Mouse (Mus musculus) stomach, embryonic 15.5 days (tissue): Measurements from ENCODE around the gene Btnl9. TPM values are rescaled to one million over a fixed set of nuclear protein-coding genes. Genes with fewer than 3 reads are reported as not detected.

Experiments
- ATAC-seq: fragments of 200-750 bp; cut with Nextera tagmentation; 2 replicates; pipeline ENCODE4 v1.8.0; 2017; ENCODE audit warnings: low read depth, moderate number of reproducible peaks, moderate TSS enrichment; ENCODE audit not compliant: insufficient read depth, low FRiP score
- H3K27ac ChIP-seq: fragments of 300-500 bp; sonication (generic); 2 replicates; pipeline ENCODE4 v1.5.1; 2015; ENCODE audit warnings: mild to moderate bottlenecking, inconsistent platforms
- H3K27me3 ChIP-seq: fragments of 300-500 bp; sonication (generic); replicated peaks from 2 replicates; pipeline ENCODE4 v1.6.1; 2015; ENCODE audit warnings: inconsistent platforms
- H3K36me3 ChIP-seq: fragments of 300-500 bp; sonication (generic); 2 replicates; pipeline ENCODE4 v1.6.1; 2015; ENCODE audit warnings: inconsistent platforms
- H3K4me1 ChIP-seq: fragments of 300-500 bp; sonication (generic); 2 replicates; pipeline ENCODE4 v1.6.1; 2015; ENCODE audit warnings: inconsistent platforms
- H3K4me2 ChIP-seq: fragments of 300-500 bp; sonication (generic); 2 replicates; pipeline ENCODE4 v1.6.1; 2015; ENCODE audit warnings: mild to moderate bottlenecking, inconsistent platforms
- H3K4me3 ChIP-seq: fragments of 300-500 bp; sonication (generic); replicated peaks from 2 replicates; pipeline ENCODE4 v1.5.1; 2015; ENCODE audit warnings: inconsistent platforms
- H3K9ac ChIP-seq: fragments of 300-500 bp; sonication (generic); 2 replicates; pipeline ENCODE4 v1.6.1; 2015; ENCODE audit warnings: inconsistent platforms
- H3K9me3 ChIP-seq: fragments of 300-500 bp; sonication (generic); 2 replicates; pipeline ENCODE4 v1.6.1; 2016; ENCODE audit warnings: inconsistent platforms
- WGBS: fragments of 180-500 bp; shearing (Covaris S2); methylation state at CpG from one replicate; pipeline ENCODE4 v1.1.7; 2015; 5-methylcytosine and 5-hydroxymethylcytosine counted together
- polyA plus RNA-seq: library from polyadenylated mRNA; unstranded; fragments of >200 nt; fragmentation: Nextera tagmentation; extraction: Ambion mirVana; gene quantifications from 2 replicates; pipeline ENCODE4 v1.2.1, GENCODE M21; 2015

Btnl9 gene
- polyA plus RNA-seq, 1 experiment from 2014 or later = 1.7 TPM

- ATAC-seq = no peak
- Histone ChIP-seq H3K4me1 (no peaks in the 10 kb centered on the region), H3K36me3 (no peaks in the 10 kb centered on the region), H3K4me3 (no peak overlapping the region), H3K4me2 (no peak overlapping the region), H3K9ac (no peak overlapping the region), H3K27me3 (no peaks in the 10 kb centered on the region; the same call in 1 of the 2 replicates), H3K9me3 (no peaks in the 10 kb centered on the region), H3K27ac (no peak overlapping the region)
- WGBS = 81% methylated on average over 8 of the region's 8 CpGs
These were observed 11.6 kb downstream of the Btnl9 start for GRCm38 (mm10) chr11:49175345-49175744.

GRCm38 (mm10) chr11:49170576-49170975 lies 16.4 kb downstream of the Btnl9 start:
- 86% methylated on average over 4 of the region's 4 CpGs for WGBS
- no peak overlapping the region for H3K4me2 ChIP-seq
- peaks cover 13% of the 10 kb centered on the region for H3K27me3 ChIP-seq
- H3K4me3 ChIP-seq = no peak overlapping the region
- no peaks in the 10 kb centered on the region for H3K9me3 ChIP-seq
- H3K9ac ChIP-seq = no peak overlapping the region
- no peak for ATAC-seq
- H3K27ac ChIP-seq = no peak overlapping the region
- H3K36me3 ChIP-seq = no peaks in the 10 kb centered on the region
- H3K4me1 ChIP-seq = peaks cover 8% of the 10 kb centered on the region

GRCm38 (mm10) chr11:49168839-49169611 lies 17.9 kb downstream of the Btnl9 start:
- peak; percentile 53; the same call in 1 of the 2 replicates for ATAC-seq
- Histone ChIP-seq H3K4me2 (peak overlapping the region; percentile 82), H3K9me3 (no peaks in the 10 kb centered on the region), H3K27me3 (peaks cover 13% of the 10 kb centered on the region), H3K36me3 (no peaks in the 10 kb centered on the region), H3K4me3 (peak overlapping the region; percentile 35), H3K27ac (no peak overlapping the region), H3K9ac (no peak overlapping the region), H3K4me1 (peaks cover 8% of the 10 kb centered on the region)
- 6% methylated on average over 50 of the region's 50 CpGs for WGBS

- H3K36me3 ChIP-seq = no peaks in the 10 kb centered on the region
- 0 out of 2 replicates have a peak, but pooled peaks have one; percentile 14 for ATAC-seq
- H3K27ac ChIP-seq = no peak overlapping the region
- no peaks in the 10 kb centered on the region for H3K27me3 ChIP-seq
- H3K4me1 ChIP-seq = no peaks in the 10 kb centered on the region
- no peak overlapping the region for H3K4me2 ChIP-seq
- WGBS = 84% methylated on average over 2 of the region's 2 CpGs
- H3K9me3 ChIP-seq = no peaks in the 10 kb centered on the region
- no peak overlapping the region for H3K4me3 ChIP-seq
- no peak overlapping the region for H3K9ac ChIP-seq
These were observed 29.8 kb downstream of the Btnl9 start for GRCm38 (mm10) chr11:49156821-49157814.

GRCm38 (mm10) chr11:49154077-49154476 lies 32.9 kb downstream of the Btnl9 start, which contains the start of gene Olfr1394:
Olfr1394 (plus strand) TSS chr11:49154377.
- no peaks in the 10 kb centered on the region for H3K9me3 ChIP-seq
- no peak within 1 kb of the TSS for H3K4me3 ChIP-seq
- H3K27ac ChIP-seq = no peak within 1 kb of the TSS
- no peaks in the 10 kb centered on the region for H3K4me1 ChIP-seq
- H3K9ac ChIP-seq = no peak within 1 kb of the TSS
- ATAC-seq = no peak
- WGBS = 82% methylated on average over 1 of the region's 1 CpGs
- no peaks in the 10 kb centered on the region for H3K27me3 ChIP-seq
- H3K36me3 ChIP-seq = no peaks in the 10 kb centered on the region
- no peak within 1 kb of the TSS for H3K4me2 ChIP-seq

GRCm38 (mm10) chr11:49141974-49142373 lies 45.0 kb downstream of the Btnl9 start, which contains the start of gene Olfr1395:
Olfr1395 (plus strand) TSS chr11:49142274.
- H3K9ac ChIP-seq = no peak within 1 kb of the TSS
- H3K4me2 ChIP-seq = no peak within 1 kb of the TSS
- no peaks in the 10 kb centered on the region for H3K4me1 ChIP-seq
- WGBS = 85% methylated on average over 6 of the region's 6 CpGs
- no peak within 1 kb of the TSS for H3K4me3 ChIP-seq
- no peaks in the 10 kb centered on the region for H3K9me3 ChIP-seq
- no peak within 1 kb of the TSS for H3K27ac ChIP-seq
- H3K36me3 ChIP-seq = no peaks in the 10 kb centered on the region
- no peaks in the 10 kb centered on the region for H3K27me3 ChIP-seq
- ATAC-seq = no peak

GRCm38 (mm10) chr11:49124169-49124568 lies 62.8 kb downstream of the Btnl9 start:
- H3K27ac ChIP-seq = no peak overlapping the region
- H3K36me3 ChIP-seq = no peaks in the 10 kb centered on the region
- no peaks in the 10 kb centered on the region for H3K4me1 ChIP-seq
- no peak overlapping the region for H3K4me2 ChIP-seq
- H3K9me3 ChIP-seq = no peaks in the 10 kb centered on the region
- no peak overlapping the region for H3K4me3 ChIP-seq
- no peaks in the 10 kb centered on the region for H3K27me3 ChIP-seq
- no peak for ATAC-seq
- 89% methylated on average over 2 of the region's 2 CpGs for WGBS
- no peak overlapping the region for H3K9ac ChIP-seq

- Histone ChIP-seq H3K4me2 (no peak overlapping the region), H3K9me3 (no peaks in the 10 kb centered on the region), H3K4me1 (no peaks in the 10 kb centered on the region), H3K27me3 (no peaks in the 10 kb centered on the region), H3K9ac (no peak overlapping the region), H3K4me3 (no peak overlapping the region), H3K27ac (no peak overlapping the region), H3K36me3 (no peaks in the 10 kb centered on the region)
- 82% methylated on average over 3 of the region's 3 CpGs for WGBS
- no peak for ATAC-seq
These were observed 67.3 kb downstream of the Btnl9 start for GRCm38 (mm10) chr11:49119635-49120034.

Other genes starting within 250 kb of the Btnl9 start
- gene Psme2b, start 241.0 kb downstream of the Btnl9 start, polyA plus RNA-seq = 3.5 and 14.5 TPM in 2 replicates
- not detected in 2 replicates for gene Olfr56, start 208.3 kb downstream of the Btnl9 start, polyA plus RNA-seq
- gene 9930111J21Rik1, start 207.8 kb downstream of the Btnl9 start, polyA plus RNA-seq = 0.70 and 0.77 TPM in 2 replicates
- 0.03 TPM in 1 of 2 replicates, not detected in the other for gene Gm12185, start 194.9 kb downstream of the Btnl9 start, polyA plus RNA-seq
- 1.3 and 2.0 TPM in 2 replicates for gene Tgtp1, start 193.0 kb downstream of the Btnl9 start, polyA plus RNA-seq
- gene 9930111J21Rik2, start 135.9 kb downstream of the Btnl9 start, polyA plus RNA-seq = 0.96 and 0.98 TPM in 2 replicates
- gene Tgtp2, start 123.0 kb downstream of the Btnl9 start, polyA plus RNA-seq = 0.14 and 1.1 TPM in 2 replicates
- 2.0 and 2.3 TPM in 2 replicates for gene Ifi47, start 110.6 kb downstream of the Btnl9 start, polyA plus RNA-seq
- gene Olfr1396, start 72.3 kb downstream of the Btnl9 start, polyA plus RNA-seq = 0.14 TPM in 1 of 2 replicates, not detected in the other
- gene Olfr1395, start 44.9 kb downstream of the Btnl9 start, polyA plus RNA-seq = not detected in 2 replicates
- not detected in 2 replicates for gene Olfr1394, start 32.8 kb downstream of the Btnl9 start, polyA plus RNA-seq
- gene Zfp62, start 16.1 kb upstream of the Btnl9 start, polyA plus RNA-seq = 31.0 and 34.2 TPM in 2 replicates
- gene Mgat1, start 57.0 kb upstream of the Btnl9 start, polyA plus RNA-seq = 59.3 and 59.9 TPM in 2 replicates
- not detected in 2 replicates for gene Olfr1393, start 91.1 kb upstream of the Btnl9 start, polyA plus RNA-seq
- 0.06 TPM in 1 of 2 replicates, not detected in the other for gene Olfr1392, start 98.1 kb upstream of the Btnl9 start, polyA plus RNA-seq
- gene Olfr10, start 117.6 kb upstream of the Btnl9 start, polyA plus RNA-seq = not detected in 2 replicates
- gene Olfr1391, start 135.6 kb upstream of the Btnl9 start, polyA plus RNA-seq = not detected in 2 replicates
- gene Olfr1390, start 148.0 kb upstream of the Btnl9 start, polyA plus RNA-seq = not detected in 2 replicates
- gene Olfr1389, start 235.9 kb upstream of the Btnl9 start, polyA plus RNA-seq = not detected in 2 replicates
- 0.12 and 0.15 TPM in 2 replicates for gene Olfr1388, start 249.5 kb upstream of the Btnl9 start, polyA plus RNA-seq